Mouse (Mus musculus): Measurements from ENCODE around the gene Mcoln2. TPM values are rescaled to one million over a fixed set of nuclear protein-coding genes. Genes with fewer than 3 reads are reported as not detected.

Mcoln2 gene
- polyA plus RNA-seq, 1 experiment from 2014 or later, result 1.5 TPM

GRCm38 (mm10) chr3:146142523-146142922 is 7.1 kb upstream of the Mcoln2 start:
- Histone ChIP-seq H3K9me3 (replicated peaks; ENCODE audit: low read length) (no peaks in the 10 kb centered on the region), H3K9ac (ENCODE audit: low read depth, low read length) (no peak overlapping the region), H3K36me3 (ENCODE audit: insufficient read depth, low read length) (no peaks in the 10 kb centered on the region), H3K4me3 (replicated peaks; ENCODE audit: low read depth, low read length) (no peak overlapping the region), H3K4me1 (replicated peaks; ENCODE audit: insufficient read depth, low read length) (no peaks in the 10 kb centered on the region), H3K4me2 (ENCODE audit: low read length) (no peak overlapping the region), H3K27me3 (ENCODE audit: insufficient read depth, low read length) (no peaks in the 10 kb centered on the region), H3K27ac (no peak overlapping the region)
- no peak for TF ChIP-seq CTCF (IDR thresholded peaks at IDR 0.05; ENCODE audit: low read depth)
- 88% methylated on average over 7 of the region's 7 CpGs for WGBS
- DNase-seq (ENCODE audit: low spot score) (no peak), ATAC-seq (replicated peaks; ENCODE audit: low FRiP score, low read depth) (no peak)

- no peak overlapping the region for H3K4me3 ChIP-seq (replicated peaks; ENCODE audit: low read depth, low read length)
- no peak overlapping the region for H3K27ac ChIP-seq
- H3K4me2 ChIP-seq (ENCODE audit: low read length), result no peak overlapping the region
- H3K27me3 ChIP-seq (ENCODE audit: insufficient read depth, low read length), result no peaks in the 10 kb centered on the region
- WGBS, result 57% methylated on average over 5 of the region's 5 CpGs
- DNase-seq (ENCODE audit: low spot score) (no peak), ATAC-seq (replicated peaks; ENCODE audit: low FRiP score, low read depth) (no peak)
- H3K9me3 ChIP-seq (replicated peaks; ENCODE audit: low read length), result no peaks in the 10 kb centered on the region
- no peaks in the 10 kb centered on the region for H3K36me3 ChIP-seq (ENCODE audit: insufficient read depth, low read length)
- peak; percentile 38; the same call in 1 of the 2 replicates for TF ChIP-seq CTCF (IDR thresholded peaks at IDR 0.05; ENCODE audit: low read depth)
- H3K9ac ChIP-seq (ENCODE audit: low read depth, low read length), result no peak overlapping the region
- H3K4me1 ChIP-seq (replicated peaks; ENCODE audit: insufficient read depth, low read length), result peaks cover 10% of the 10 kb centered on the region; the same call in 1 of the 2 replicates
Observed at GRCm38 (mm10) chr3:146145501-146145900, 4.1 kb upstream of the Mcoln2 start.

- Histone ChIP-seq H3K4me1 (replicated peaks; ENCODE audit: insufficient read depth, low read length) (peaks cover 10% of the 10 kb centered on the region; the same call in 1 of the 2 replicates), H3K9me3 (replicated peaks; ENCODE audit: low read length) (no peaks in the 10 kb centered on the region), H3K4me2 (ENCODE audit: low read length) (no peak overlapping the region), H3K4me3 (replicated peaks; ENCODE audit: low read depth, low read length) (no peak overlapping the region), H3K9ac (ENCODE audit: low read depth, low read length) (no peak overlapping the region), H3K36me3 (ENCODE audit: insufficient read depth, low read length) (no peaks in the 10 kb centered on the region), H3K27ac (no peak overlapping the region), H3K27me3 (ENCODE audit: insufficient read depth, low read length) (no peaks in the 10 kb centered on the region)
- TF ChIP-seq CTCF (IDR thresholded peaks at IDR 0.05; ENCODE audit: low read depth), result no peak
- peak; percentile 45 for DNase-seq (ENCODE audit: low spot score)
- WGBS, result 36% methylated on average over 5 of the region's 5 CpGs
- no peak for ATAC-seq (replicated peaks; ENCODE audit: low FRiP score, low read depth)
Observed at GRCm38 (mm10) chr3:146146131-146146530, 3.5 kb upstream of the Mcoln2 start.

- Histone ChIP-seq H3K4me3 (replicated peaks; ENCODE audit: low read depth, low read length) (peak overlapping the region; percentile 45), H3K4me1 (replicated peaks; ENCODE audit: insufficient read depth, low read length) (peaks cover 10% of the 10 kb centered on the region; the same call in 1 of the 2 replicates), H3K27me3 (ENCODE audit: insufficient read depth, low read length) (0 out of 2 replicates have a peak, but pooled peaks cover 3% of the 10 kb centered on the region), H3K9me3 (replicated peaks; ENCODE audit: low read length) (no peaks in the 10 kb centered on the region), H3K9ac (ENCODE audit: low read depth, low read length) (peak overlapping the region; percentile 42), H3K4me2 (ENCODE audit: low read length) (peak overlapping the region; percentile 93), H3K36me3 (ENCODE audit: insufficient read depth, low read length) (no peaks in the 10 kb centered on the region), H3K27ac (no peak overlapping the region)
- no peak for TF ChIP-seq CTCF (IDR thresholded peaks at IDR 0.05; ENCODE audit: low read depth)
- ATAC-seq (replicated peaks; ENCODE audit: low FRiP score, low read depth), result peak; percentile 64
- WGBS, result under 1% methylated on average over 26 of the region's 26 CpGs
- DNase-seq (ENCODE audit: low spot score), result peak; percentile 46
Observed at GRCm38 (mm10) chr3:146150058-146150400, 396 bp downstream of the Mcoln2 start.

- DNase-seq (ENCODE audit: low spot score) (peak; percentile 51), ATAC-seq (replicated peaks; ENCODE audit: low FRiP score, low read depth) (no peak)
- Histone ChIP-seq H3K9me3 (replicated peaks; ENCODE audit: low read length) (no peaks in the 10 kb centered on the region), H3K4me2 (ENCODE audit: low read length) (peak overlapping the region; percentile 93), H3K27ac (no peak overlapping the region), H3K4me3 (replicated peaks; ENCODE audit: low read depth, low read length) (peak overlapping the region; percentile 45; the same call in 1 of the 2 replicates), H3K36me3 (ENCODE audit: insufficient read depth, low read length) (no peaks in the 10 kb centered on the region), H3K4me1 (replicated peaks; ENCODE audit: insufficient read depth, low read length) (peaks cover 10% of the 10 kb centered on the region; the same call in 1 of the 2 replicates), H3K27me3 (ENCODE audit: insufficient read depth, low read length) (0 out of 2 replicates have a peak, but pooled peaks cover 3% of the 10 kb centered on the region), H3K9ac (ENCODE audit: low read depth, low read length) (no peak overlapping the region)
- 4% methylated on average over 11 of the region's 11 CpGs for WGBS
- no peak for TF ChIP-seq CTCF (IDR thresholded peaks at IDR 0.05; ENCODE audit: low read depth)
Observed at GRCm38 (mm10) chr3:146150560-146150959, 927 bp downstream of the Mcoln2 start.

- Histone ChIP-seq H3K27ac (no peak overlapping the region), H3K4me3 (replicated peaks; ENCODE audit: low read depth, low read length) (no peak overlapping the region), H3K36me3 (ENCODE audit: insufficient read depth, low read length) (no peaks in the 10 kb centered on the region), H3K4me2 (ENCODE audit: low read length) (no peak overlapping the region), H3K9me3 (replicated peaks; ENCODE audit: low read length) (no peaks in the 10 kb centered on the region), H3K27me3 (ENCODE audit: insufficient read depth, low read length) (0 out of 2 replicates have a peak, but pooled peaks cover 3% of the 10 kb centered on the region), H3K9ac (ENCODE audit: low read depth, low read length) (no peak overlapping the region), H3K4me1 (replicated peaks; ENCODE audit: insufficient read depth, low read length) (peaks cover 10% of the 10 kb centered on the region; the same call in 1 of the 2 replicates)
- DNase-seq (ENCODE audit: low spot score) (no peak), ATAC-seq (replicated peaks; ENCODE audit: low FRiP score, low read depth) (no peak)
- TF ChIP-seq CTCF (IDR thresholded peaks at IDR 0.05; ENCODE audit: low read depth), result no peak
- WGBS, result 95% methylated on average over 10 of the region's 10 CpGs
Observed at GRCm38 (mm10) chr3:146151328-146151727, 1.7 kb downstream of the Mcoln2 start.

- ATAC-seq (replicated peaks; ENCODE audit: low FRiP score, low read depth) (no peak), DNase-seq (ENCODE audit: low spot score) (no peak)
- WGBS, result 88% methylated on average over 8 of the region's 8 CpGs
- no peak overlapping the region for H3K4me2 ChIP-seq (ENCODE audit: low read length)
- H3K36me3 ChIP-seq (ENCODE audit: insufficient read depth, low read length), result no peaks in the 10 kb centered on the region
- no peak overlapping the region for H3K27ac ChIP-seq
- H3K27me3 ChIP-seq (ENCODE audit: insufficient read depth, low read length), result 0 out of 2 replicates have a peak, but pooled peaks cover 3% of the 10 kb centered on the region
- H3K9me3 ChIP-seq (replicated peaks; ENCODE audit: low read length), result no peaks in the 10 kb centered on the region
- H3K4me1 ChIP-seq (replicated peaks; ENCODE audit: insufficient read depth, low read length), result peaks cover 10% of the 10 kb centered on the region; the same call in 1 of the 2 replicates
- no peak overlapping the region for H3K9ac ChIP-seq (ENCODE audit: low read depth, low read length)
- TF ChIP-seq CTCF (IDR thresholded peaks at IDR 0.05; ENCODE audit: low read depth), result no peak
- H3K4me3 ChIP-seq (replicated peaks; ENCODE audit: low read depth, low read length), result no peak overlapping the region
Observed at GRCm38 (mm10) chr3:146151755-146152154, 2.1 kb downstream of the Mcoln2 start.

All from kidney, postnatal 0 days (tissue).